Mouse (Mus musculus) embryonic facial prominence, embryonic 11.5 days (tissue): Measurements from ENCODE around the gene Rbp7. TPM values are rescaled to one million over a fixed set of nuclear protein-coding genes. Genes with fewer than 3 reads are reported as not detected.
"Not testable (repeated sequence)": the region's sequence is repeated elsewhere in the genome, so short reads cannot be mapped to it uniquely, and the experiment has no call there.

Source experiments
- ATAC-seq: fragments of 200-750 bp; cut with Nextera tagmentation; replicated peaks from 2 replicates; pipeline ENCODE4 v1.8.0; 2017; ENCODE audit warnings: low read depth; ENCODE audit not compliant: insufficient number of reproducible peaks, low FRiP score, low TSS enrichment
- DNase-seq: peaks from one replicate; pipeline ENCODE4 v3.0.0-alpha.2; 2015; ENCODE audit warnings: low spot score
- H3K27ac ChIP-seq: fragments of 300-500 bp; sonication (generic); replicated peaks from 2 replicates; pipeline ENCODE4 v1.5.1; 2014; ENCODE audit warnings: mild to moderate bottlenecking, low read depth, low read length, control low read depth
- H3K27me3 ChIP-seq: fragments of 300-500 bp; sonication (generic); 2 replicates; pipeline ENCODE4 v1.6.1; 2014; ENCODE audit warnings: mild to moderate bottlenecking, low read length, moderate library complexity, mixed read lengths; ENCODE audit not compliant: control insufficient read depth, insufficient read depth
- H3K36me3 ChIP-seq: fragments of 300-500 bp; sonication (generic); replicated peaks from 2 replicates; pipeline ENCODE4 v1.6.1; 2014; ENCODE audit warnings: low read depth, mild to moderate bottlenecking, low read length, moderate library complexity, mixed read lengths; ENCODE audit not compliant: control insufficient read depth, insufficient read depth
- H3K4me1 ChIP-seq: fragments of 300-500 bp; sonication (generic); 2 replicates; pipeline ENCODE4 v1.6.1; 2014; ENCODE audit warnings: low read length, mixed read lengths; ENCODE audit not compliant: control insufficient read depth, insufficient read depth
- H3K4me2 ChIP-seq: fragments of 300-500 bp; sonication (generic); 2 replicates; pipeline ENCODE4 v1.6.1; 2014; ENCODE audit warnings: low read depth, mild to moderate bottlenecking, control low read depth, low read length, moderate library complexity
- H3K4me3 ChIP-seq: fragments of 300-500 bp; sonication (generic); 2 replicates; pipeline ENCODE4 v1.5.1; 2014; ENCODE audit warnings: low read depth, low read length, control low read depth
- H3K9ac ChIP-seq: fragments of 300-500 bp; sonication (generic); replicated peaks from 2 replicates; pipeline ENCODE4 v1.6.1; 2014; ENCODE audit warnings: mild to moderate bottlenecking, control low read depth, low read length
- H3K9me3 ChIP-seq: fragments of 300-500 bp; sonication (generic); replicated peaks from 2 replicates; pipeline ENCODE4 v1.6.1; 2016; ENCODE audit warnings: mild to moderate bottlenecking, low read length, inconsistent platforms, mixed read lengths; ENCODE audit not compliant: control insufficient read depth
- WGBS: fragments of 180-500 bp; shearing (Covaris S2); extraction: QIAGEN DNeasy Blood & Tissue Kit; methylation state at CpG from one replicate; pipeline ENCODE4 v1.1.7; 2014; 5-methylcytosine and 5-hydroxymethylcytosine counted together
- polyA plus RNA-seq: library from polyadenylated mRNA; unstranded; fragments of >200 nt; fragmentation: Nextera tagmentation; extraction: Ambion mirVana; gene quantifications from 2 replicates; pipeline ENCODE4 v1.2.1, GENCODE M21; 2014

Gene Rbp7
- polyA plus RNA-seq, 1 experiment from 2014 or later = not detected

GRCm38 (mm10) chr4:149450636-149451035 lies 4.1 kb downstream of the Rbp7 start:
- H3K4me2 ChIP-seq = no peak overlapping the region
- no peak overlapping the region for H3K9ac ChIP-seq
- H3K27ac ChIP-seq = no peak overlapping the region
- no peaks in the 10 kb centered on the region for H3K27me3 ChIP-seq
- no peak overlapping the region for H3K4me3 ChIP-seq
- H3K9me3 ChIP-seq = no peaks in the 10 kb centered on the region
- ATAC-seq (no peak), DNase-seq (no peak)
- no peaks in the 10 kb centered on the region for H3K36me3 ChIP-seq
- no peaks in the 10 kb centered on the region for H3K4me1 ChIP-seq
- 83% methylated on average over 3 of the region's 3 CpGs for WGBS

- DNase-seq (no peak), ATAC-seq (no peak)
- 43% methylated on average over 1 of the region's 1 CpGs for WGBS
- Histone ChIP-seq H3K36me3 (no peaks in the 10 kb centered on the region), H3K27me3 (no peaks in the 10 kb centered on the region), H3K27ac (no peak overlapping the region), H3K4me1 (no peaks in the 10 kb centered on the region; the same call in 1 of the 2 replicates), H3K4me3 (no peak overlapping the region), H3K9me3 (no peaks in the 10 kb centered on the region), H3K4me2 (no peak overlapping the region), H3K9ac (no peak overlapping the region)
Observed at GRCm38 (mm10) chr4:149446309-149446708, 8.5 kb downstream of the Rbp7 start.

- peak; percentile 86 for DNase-seq
- 2% methylated on average over 11 of the region's 11 CpGs for WGBS
- Histone ChIP-seq H3K27me3 (no peaks in the 10 kb centered on the region), H3K27ac (peak overlapping the region; percentile 87), H3K4me2 (peak overlapping the region; percentile 53), H3K9me3 (no peaks in the 10 kb centered on the region), H3K9ac (peak overlapping the region; percentile 80; the same call in 1 of the 2 replicates), H3K4me3 (peak overlapping the region; percentile 22; the same call in 1 of the 2 replicates), H3K4me1 (no peaks in the 10 kb centered on the region; the same call in 1 of the 2 replicates), H3K36me3 (no peaks in the 10 kb centered on the region)
- ATAC-seq = peak; percentile 46
Observed at GRCm38 (mm10) chr4:149445868-149446267, 8.9 kb downstream of the Rbp7 start.

- peak; percentile 97 for ATAC-seq
- WGBS = under 1% methylated on average over 36 of the region's 36 CpGs
- peak; percentile 98 for DNase-seq
Observed at GRCm38 (mm10) chr4:149444964-149445701, 9.6 kb downstream of the Rbp7 start.

GRCm38 (mm10) chr4:149444465-149444864 lies 10.3 kb downstream of the Rbp7 start:
- Histone ChIP-seq H3K27ac (no peak overlapping the region), H3K36me3 (no peaks in the 10 kb centered on the region), H3K27me3 (no peaks in the 10 kb centered on the region), H3K4me1 (no peaks in the 10 kb centered on the region; the same call in 1 of the 2 replicates), H3K9ac (peak overlapping the region; percentile 80; the same call in 1 of the 2 replicates), H3K9me3 (no peaks in the 10 kb centered on the region), H3K4me3 (no peak overlapping the region), H3K4me2 (no peak overlapping the region)
- 51% methylated on average over 1 of the region's 1 CpGs for WGBS
- ATAC-seq = no peak
- no peak for DNase-seq

More at GRCm38 (mm10) chr4:149444964-149445701, 9.6 kb downstream of the Rbp7 start:
- Histone ChIP-seq H3K36me3 (no peaks in the 10 kb centered on the region), H3K27me3 (no peaks in the 10 kb centered on the region), H3K9me3 (no peaks in the 10 kb centered on the region), H3K4me2 (peak overlapping the region; percentile 53), H3K27ac (peak overlapping the region; percentile 87), H3K4me3 (peak overlapping the region; percentile 22), H3K4me1 (no peaks in the 10 kb centered on the region; the same call in 1 of the 2 replicates), H3K9ac (peak overlapping the region; percentile 80)

GRCm38 (mm10) chr4:149442436-149442835 lies 12.3 kb downstream of the Rbp7 start:
- no peak for DNase-seq
- Histone ChIP-seq H3K9ac (no peak overlapping the region), H3K4me1 (no peaks in the 10 kb centered on the region; the same call in 1 of the 2 replicates), H3K9me3 (no peaks in the 10 kb centered on the region), H3K4me3 (no peak overlapping the region), H3K27ac (no peak overlapping the region), H3K27me3 (no peaks in the 10 kb centered on the region), H3K4me2 (no peak overlapping the region), H3K36me3 (no peaks in the 10 kb centered on the region)
- WGBS = 55% methylated on average over 3 of the region's 3 CpGs
- ATAC-seq = no peak

- no peak for DNase-seq
- no peaks in the 10 kb centered on the region for H3K36me3 ChIP-seq
- H3K27ac ChIP-seq = no peak overlapping the region
- no peaks in the 10 kb centered on the region; the same call in 1 of the 2 replicates for H3K4me1 ChIP-seq
- no peak overlapping the region for H3K4me2 ChIP-seq
- 68% methylated on average over 8 of the region's 8 CpGs for WGBS
- H3K27me3 ChIP-seq = no peaks in the 10 kb centered on the region
- ATAC-seq = no peak
- no peak overlapping the region for H3K9ac ChIP-seq
- no peak overlapping the region for H3K4me3 ChIP-seq
- no peaks in the 10 kb centered on the region for H3K9me3 ChIP-seq
Observed at GRCm38 (mm10) chr4:149440576-149440975, 14.2 kb downstream of the Rbp7 start.

- not testable (repeated sequence) for DNase-seq, H3K27ac ChIP-seq, H3K36me3 ChIP-seq, ATAC-seq, H3K4me2 ChIP-seq, H3K9ac ChIP-seq, H3K4me3 ChIP-seq, H3K9me3 ChIP-seq, H3K4me1 ChIP-seq, H3K27me3 ChIP-seq
- WGBS = 72% methylated on average over 1 of the region's 1 CpGs
Observed at GRCm38 (mm10) chr4:149431887-149432286, 22.9 kb downstream of the Rbp7 start.
